Mouse (Mus musculus): ENCODE measurements around the gene Bdnf.

Bdnf gene

GRCm38 (mm10) chr2:109674532-109674931 lies at the start of gene Bdnf:
Bdnf (plus strand) TSS chr2:109674700.
- DNase-seq: no peak

DNA sequence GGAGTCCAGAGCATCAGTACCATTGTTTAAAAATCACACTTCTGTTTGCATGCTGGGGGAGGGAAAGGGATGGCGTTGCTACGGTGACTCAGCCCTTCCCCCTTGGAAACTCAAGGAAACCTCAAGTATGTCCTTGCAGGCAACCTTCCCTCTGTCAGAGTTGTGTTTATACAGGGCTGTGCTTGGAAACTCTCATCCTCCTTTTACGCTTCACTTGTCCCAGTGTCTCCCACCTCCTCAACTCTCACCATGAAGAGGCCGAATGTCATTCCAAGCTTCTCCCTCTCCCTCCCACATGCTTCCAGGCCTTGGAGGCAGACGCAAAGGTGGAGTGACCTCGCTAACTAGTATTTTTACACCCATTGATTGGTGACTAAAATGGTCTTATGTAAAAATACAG lies 47.6 kb upstream of the Bdnf start:
- DNase-seq: no peak

GRCm38 (mm10) chr2:109673509-109674455 lies 718 bp upstream of the Bdnf start:
- DNase-seq: no peak

DNA sequence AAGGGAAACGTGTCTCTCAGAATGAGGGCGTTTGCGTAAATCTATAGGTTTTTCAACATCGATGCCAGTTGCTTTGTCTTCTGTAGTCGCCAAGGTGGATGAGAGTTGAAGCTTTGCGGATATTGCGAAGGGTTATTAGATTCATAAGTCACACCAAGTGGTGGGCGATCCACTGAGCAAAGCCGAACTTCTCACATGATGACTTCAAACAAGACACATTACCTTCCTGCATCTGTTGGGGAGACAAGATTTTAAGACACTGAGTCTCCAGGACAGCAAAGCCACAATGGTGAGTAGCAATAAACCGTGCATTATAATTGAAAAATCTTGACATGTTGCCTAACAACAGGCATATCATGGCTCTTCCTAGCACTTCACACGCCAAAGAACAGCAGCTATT lies 551 bp downstream of the Bdnf start:
- no peak for DNase-seq

DNA sequence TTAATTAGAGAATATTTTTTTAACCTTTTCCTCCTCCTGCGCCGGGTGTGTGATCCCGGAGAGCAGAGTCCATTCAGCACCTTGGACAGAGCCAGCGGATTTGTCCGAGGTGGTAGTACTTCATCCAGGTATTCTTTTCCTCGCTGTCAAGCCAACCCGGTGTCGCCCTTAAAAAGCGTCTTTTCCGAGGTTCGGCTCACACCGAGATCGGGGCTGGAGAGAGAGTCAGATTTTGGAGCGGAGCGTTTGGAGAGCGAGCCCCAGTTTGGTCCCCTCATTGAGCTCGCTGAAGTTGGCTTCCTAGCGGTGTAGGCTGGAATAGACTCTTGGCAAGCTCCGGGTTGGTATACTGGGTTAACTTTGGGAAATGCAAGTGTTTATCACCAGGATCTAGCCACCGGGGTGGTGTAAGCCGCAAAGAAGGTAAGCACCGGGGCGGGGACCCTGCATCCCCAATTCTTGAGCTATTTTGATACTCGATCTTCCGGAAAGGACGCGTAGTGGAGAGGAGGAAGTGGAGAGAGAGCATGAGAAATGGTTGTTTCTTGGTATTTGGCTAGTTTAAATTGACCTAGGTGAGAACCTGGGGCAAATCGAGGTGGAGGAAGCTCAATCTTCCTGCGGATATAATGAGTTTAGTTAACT lies 1.6 kb downstream of the Bdnf start:
- DNase-seq: peak; percentile 56

DNA sequence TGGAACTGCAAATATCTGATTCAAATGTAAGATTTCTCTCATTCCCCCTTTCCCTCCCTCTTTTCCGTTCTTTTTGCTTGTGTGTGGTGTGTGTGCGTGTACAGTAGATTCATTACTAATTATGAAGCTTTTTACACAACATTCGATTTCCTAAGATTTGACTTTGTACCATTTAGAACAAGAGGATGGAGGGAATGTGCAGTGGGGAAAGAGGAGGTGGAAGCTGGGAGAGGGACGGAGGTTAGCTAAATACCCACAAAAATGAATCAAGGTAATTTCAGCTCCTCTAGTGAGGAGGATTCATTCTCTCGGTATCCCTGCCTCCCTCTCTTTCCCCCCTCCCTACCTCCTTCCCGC lies 2.1 kb downstream of the Bdnf start:
- no peak for DNase-seq

DNA sequence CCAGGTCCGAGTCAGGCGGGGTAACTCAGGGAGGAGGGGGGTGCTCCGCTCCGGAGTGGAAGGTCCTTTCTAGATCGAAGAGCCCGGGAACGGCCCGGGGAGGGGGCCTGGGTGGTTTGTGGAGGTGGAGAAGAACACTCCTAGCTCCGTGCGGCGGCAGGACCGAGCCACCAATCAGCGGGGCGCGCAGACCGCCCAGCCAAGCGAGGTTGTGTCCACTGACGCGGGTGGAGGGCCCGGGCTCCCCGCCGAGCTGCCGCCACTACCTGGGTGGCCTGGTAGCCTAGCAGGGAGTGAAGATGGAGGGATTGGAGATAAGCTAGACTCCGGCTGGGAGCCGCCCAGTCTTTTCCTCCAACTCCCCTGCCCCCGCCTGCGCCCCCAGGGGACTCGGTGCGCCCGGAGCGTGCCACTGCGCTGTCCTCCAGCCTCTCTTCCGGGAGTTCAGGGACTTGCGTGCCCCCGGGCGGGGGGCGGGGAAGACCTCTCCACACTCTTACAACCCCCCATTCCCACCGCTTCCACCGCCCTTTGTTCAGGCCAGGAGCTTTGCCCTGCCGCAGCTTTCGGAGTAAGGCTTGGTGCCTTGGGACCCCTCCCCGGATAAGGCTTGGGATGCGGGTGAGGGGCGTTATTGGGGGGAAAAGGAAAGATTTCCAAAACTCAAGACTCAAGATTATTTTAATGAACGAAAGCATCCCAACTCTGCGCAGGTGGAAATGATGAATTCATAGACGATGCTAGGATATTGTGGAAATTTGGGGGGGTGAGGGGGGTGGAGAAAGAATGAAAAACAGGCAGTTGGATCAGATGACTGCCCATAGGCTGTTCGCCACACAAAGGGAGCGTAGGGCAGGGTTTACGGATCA lies 3.0 kb downstream of the Bdnf start:
- DNase-seq: no peak

DNA sequence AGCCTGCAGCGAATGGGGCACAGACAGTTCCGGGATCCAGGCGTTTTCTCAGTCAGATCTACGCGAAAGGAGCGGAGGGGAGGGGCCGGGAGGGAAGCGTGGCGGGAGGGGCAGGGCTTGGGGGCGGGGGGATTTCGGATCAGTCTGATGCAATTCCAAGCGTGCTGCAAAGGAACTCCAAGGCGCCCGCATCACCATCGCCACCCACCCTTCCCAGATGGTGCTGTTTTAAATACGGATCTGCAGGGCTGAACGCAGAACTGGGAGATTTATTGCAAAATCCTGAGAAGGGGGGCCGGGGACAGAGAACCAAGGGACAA lies 3.5 kb downstream of the Bdnf start:
- peak; percentile 29 for DNase-seq

- DNase-seq: no peak
Observed at GRCm38 (mm10) chr2:109678454-109678853, 4.0 kb downstream of the Bdnf start.

DNA sequence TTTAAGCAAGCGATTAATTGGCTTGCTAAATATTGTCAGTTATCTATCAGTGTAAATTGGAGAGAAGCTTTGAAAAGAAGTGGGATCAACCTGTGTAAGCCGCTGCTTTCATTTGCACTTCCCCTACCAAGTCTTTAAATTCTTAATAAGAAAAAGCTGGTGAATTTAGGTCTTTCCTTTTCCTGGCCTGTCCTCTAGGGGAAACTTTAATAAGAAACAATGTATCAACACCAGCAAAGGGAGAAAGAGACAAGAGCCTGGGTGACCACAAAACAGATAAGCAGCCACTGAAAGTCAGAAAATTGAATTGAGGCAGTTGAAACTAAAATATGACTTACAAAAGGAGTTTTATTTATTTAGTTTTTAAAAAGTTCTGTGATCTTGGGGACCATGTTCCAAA lies 4.9 kb downstream of the Bdnf start:
- DNase-seq: no peak

- no peak for DNase-seq
Observed at GRCm38 (mm10) chr2:109681071-109681470, 6.6 kb downstream of the Bdnf start.

- no peak for DNase-seq
Observed at GRCm38 (mm10) chr2:109688661-109689060, 14.2 kb downstream of the Bdnf start.

DNA sequence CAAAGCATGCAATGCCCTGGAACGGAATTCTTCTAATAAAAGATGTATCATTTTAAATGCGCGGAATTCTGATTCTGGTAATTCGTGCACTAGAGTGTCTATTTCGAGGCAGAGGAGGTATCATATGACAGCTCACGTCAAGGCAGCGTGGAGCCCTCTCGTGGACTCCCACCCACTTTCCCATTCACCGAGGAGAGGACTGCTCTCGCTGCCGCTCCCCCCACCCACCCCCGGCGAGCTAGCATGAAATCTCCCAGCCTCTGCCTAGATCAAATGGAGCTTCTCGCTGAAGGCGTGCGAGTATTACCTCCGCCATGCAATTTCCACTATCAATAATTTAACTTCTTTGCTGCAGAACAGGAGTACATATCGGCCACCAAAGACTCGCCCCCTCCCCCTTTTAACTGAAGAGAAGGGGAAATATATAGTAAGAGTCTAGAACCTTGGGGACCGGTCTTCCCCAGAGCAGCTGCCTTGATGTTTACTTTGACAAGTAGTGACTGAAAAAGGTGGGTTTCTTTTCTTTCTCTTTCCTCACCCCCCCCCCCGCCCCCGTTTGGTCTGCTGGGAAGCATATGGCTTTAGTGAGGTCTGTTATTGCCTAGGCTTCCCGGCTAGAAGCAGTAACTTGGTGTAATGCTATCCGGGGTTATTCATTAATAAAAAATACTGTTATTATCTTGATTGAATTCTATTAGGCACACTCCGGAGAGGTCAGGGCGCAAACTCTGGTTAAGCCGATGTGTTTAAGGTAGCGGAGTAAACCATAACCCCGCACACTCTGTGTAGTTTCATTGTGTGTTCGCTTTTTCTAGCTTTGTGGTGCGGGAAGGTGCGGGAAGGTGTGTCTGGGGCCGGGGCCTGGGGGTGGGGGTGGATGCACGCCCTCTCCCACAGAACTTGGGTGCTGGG lies 18.0 kb downstream of the Bdnf start:
- DNase-seq: no peak

- peak; percentile 38 for DNase-seq
Observed at GRCm38 (mm10) chr2:109693178-109694115, 18.9 kb downstream of the Bdnf start.

DNA sequence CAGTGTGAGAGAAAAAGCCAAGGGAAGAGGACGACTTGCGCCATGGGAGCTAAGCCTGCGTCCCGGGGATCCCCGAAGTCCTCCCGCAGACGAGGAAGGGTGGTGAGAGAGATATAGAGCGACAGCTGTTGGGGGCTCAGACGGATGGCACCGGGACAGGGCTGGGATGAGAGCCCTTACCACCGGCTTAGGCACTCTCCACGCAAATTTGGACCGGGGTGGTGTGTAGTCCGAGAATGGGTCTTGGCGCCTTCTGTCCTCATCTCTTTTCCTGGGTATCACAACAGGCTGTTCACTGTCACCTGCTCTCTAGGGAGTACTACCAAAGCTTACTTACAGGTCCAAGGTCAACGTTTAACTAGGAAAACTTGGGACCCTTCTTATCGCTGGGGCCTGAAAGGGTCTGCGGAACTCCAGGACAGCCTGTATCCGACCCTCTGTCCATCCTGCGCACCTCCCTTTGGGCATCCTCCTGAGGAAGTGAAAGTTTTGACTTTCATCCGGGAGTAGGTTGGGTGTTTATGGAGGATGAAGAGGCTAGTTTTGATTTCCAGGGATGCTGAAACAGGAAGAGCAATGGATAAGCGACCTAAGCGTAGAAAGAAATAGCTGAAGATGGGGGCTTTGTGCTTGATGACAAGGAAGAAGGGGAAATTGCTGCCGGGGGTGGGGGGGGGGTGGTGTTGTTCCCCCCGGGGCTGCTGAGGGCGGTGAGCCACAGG lies 19.8 kb downstream of the Bdnf start:
- no peak for DNase-seq

DNA sequence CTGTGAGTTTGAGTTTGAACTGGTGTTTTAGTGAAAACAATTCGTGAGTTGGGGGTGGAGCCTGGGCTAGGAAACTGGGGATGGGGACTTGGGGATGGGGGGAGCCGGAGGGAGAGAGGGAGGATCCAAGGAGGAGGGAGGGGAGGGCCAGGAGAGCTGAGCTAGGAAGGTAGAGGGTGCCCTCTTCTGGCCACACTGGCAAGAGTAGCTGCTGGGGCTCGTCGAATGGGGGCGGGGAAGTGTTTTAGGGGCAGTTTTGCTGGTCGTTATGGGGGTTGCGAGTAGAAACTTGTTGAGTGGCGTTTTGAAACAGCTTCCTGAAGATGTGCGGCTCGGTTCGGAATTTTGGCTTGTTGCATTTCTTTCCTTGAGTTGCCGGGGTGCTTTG lies 20.3 kb downstream of the Bdnf start:
- DNase-seq: peak; percentile 58

- no peak for DNase-seq
Observed at GRCm38 (mm10) chr2:109697151-109697550, 22.7 kb downstream of the Bdnf start.

DNA sequence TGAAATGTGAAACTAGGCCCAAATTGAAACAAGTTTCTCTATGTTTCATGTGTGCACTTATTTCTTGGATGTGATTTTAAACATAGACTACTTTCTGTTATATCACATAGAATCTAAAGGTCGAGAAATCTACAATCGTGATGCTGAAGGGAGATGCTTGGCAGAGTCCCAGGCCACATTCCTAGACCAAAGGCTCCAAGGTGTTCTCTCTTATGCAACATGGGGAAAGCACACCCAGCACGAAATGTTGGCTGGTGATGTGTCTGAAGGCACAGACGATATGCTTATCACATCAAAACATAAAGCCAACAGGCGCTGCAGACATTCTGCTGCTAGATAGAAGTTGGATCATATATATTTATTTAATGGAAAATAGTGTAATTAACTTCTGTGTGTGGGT lies 25.8 kb downstream of the Bdnf start:
- no peak for DNase-seq

DNA sequence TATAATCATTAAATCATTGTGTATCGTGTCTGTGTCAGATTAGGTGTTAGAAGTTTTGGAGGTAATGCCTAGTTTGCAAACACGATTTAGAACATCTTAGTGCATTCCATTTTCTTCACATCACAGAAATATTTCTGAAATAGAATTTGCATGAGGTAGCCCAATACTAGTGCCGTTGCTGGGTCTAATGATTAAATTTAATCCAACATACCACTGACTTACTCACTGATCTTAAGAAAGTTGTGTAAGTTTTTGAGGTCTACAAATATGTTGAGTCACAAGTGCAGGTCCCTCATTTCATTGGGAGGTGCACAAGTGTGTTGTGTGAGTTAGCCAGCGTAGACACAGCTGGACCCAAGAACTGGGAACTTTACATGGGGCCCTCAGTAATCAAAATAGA lies 29.1 kb downstream of the Bdnf start:
- DNase-seq: no peak

DNA sequence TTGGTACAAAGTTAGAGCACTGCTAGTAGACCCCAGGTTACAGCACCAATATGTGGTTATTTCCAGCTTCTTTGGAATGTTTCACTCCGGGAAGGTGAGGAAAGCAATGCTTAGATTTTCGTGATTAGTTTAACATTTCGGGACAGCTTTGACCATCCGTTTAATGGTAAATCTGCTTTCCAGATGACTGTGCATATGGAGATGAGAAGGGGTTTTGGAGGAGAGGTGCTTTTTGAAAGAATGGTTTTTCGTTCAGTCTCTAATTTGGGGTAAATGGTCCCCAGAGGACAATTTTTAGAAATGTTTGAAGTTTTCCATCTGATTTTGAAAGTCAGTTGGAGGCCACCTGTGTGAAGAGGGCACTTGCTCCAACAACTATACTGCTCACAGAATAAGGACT lies 29.6 kb downstream of the Bdnf start:
- no peak for DNase-seq

- no peak for DNase-seq
Observed at GRCm38 (mm10) chr2:109706524-109706923, 32.0 kb downstream of the Bdnf start.
